Mouse (Mus musculus): ENCODE results near the gene Cox15.

DNA sequence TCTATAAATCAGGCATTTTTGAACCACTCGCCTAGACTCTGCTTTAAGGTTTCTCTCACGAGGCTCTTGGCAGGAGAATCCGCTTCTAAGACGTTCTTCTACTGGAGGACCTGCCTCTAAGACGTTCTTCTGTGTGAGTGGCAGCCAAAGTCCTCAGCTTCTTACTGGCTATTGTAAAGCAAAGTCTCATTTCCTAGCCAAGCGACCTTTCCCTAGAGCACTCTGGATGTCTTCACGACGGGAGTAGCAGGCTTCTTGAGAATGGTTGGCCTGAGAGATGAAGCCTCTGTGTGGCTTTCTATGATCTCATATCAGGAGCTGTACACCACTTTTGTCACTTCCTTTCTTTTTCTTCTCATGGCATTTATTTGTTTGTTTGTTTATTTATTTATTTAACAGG, 42.7 kb upstream of the Cox15 start:
- TF ChIP-seq FLI1 (IDR thresholded peaks at IDR 0.05; ENCODE audit: low read length) (no peak), GATA1 (IDR thresholded peaks at IDR 0.05; ENCODE audit: borderline replicate concordance, low read length) (no peak)

Measured in megakaryocyte, embryonic 14.5 days (primary cell).